Mouse (Mus musculus): ENCODE data around the gene Entpd1.

Gene Entpd1

GRCm38 (mm10) chr19:40728213-40728612, 116.0 kb downstream of the Entpd1 start:
- DNase-seq: no peak

GRCm38 (mm10) chr19:40728732-40729420, 116.7 kb downstream of the Entpd1 start:
- no peak for DNase-seq

- no peak for DNase-seq
Observed at GRCm38 (mm10) chr19:40733409-40733808, 121.2 kb downstream of the Entpd1 start.

- no peak for DNase-seq
Observed at GRCm38 (mm10) chr19:40733849-40734248, 121.7 kb downstream of the Entpd1 start.

- DNase-seq: peak; percentile 73 to 81
Observed at GRCm38 (mm10) chr19:40736680-40737512, 124.7 kb downstream of the Entpd1 start.

- DNase-seq: no peak
Observed at GRCm38 (mm10) chr19:40737613-40738012, 125.4 kb downstream of the Entpd1 start.

- DNase-seq: no peak
Observed at GRCm38 (mm10) chr19:40738683-40739324, 126.6 kb downstream of the Entpd1 start.

- DNase-seq: peak; percentile 21 to 60
Observed at GRCm38 (mm10) chr19:40746603-40747002, 134.4 kb downstream of the Entpd1 start.

GRCm38 (mm10) chr19:40748559-40748958, 136.4 kb downstream of the Entpd1 start, which contains the start of gene Cc2d2b:
TSS of gene Cc2d2b (plus strand) at chr19:40748753.
- no peak for DNase-seq

GRCm38 (mm10) chr19:40754311-40754710, 142.1 kb downstream of the Entpd1 start:
- peak in 1 of 2 experiments; percentile 49 for DNase-seq

- peak; percentile 20 to 41 for DNase-seq
Observed at GRCm38 (mm10) chr19:40760071-40760470, 147.9 kb downstream of the Entpd1 start.

- DNase-seq: peak in 1 of 2 experiments; percentile 17
Observed at GRCm38 (mm10) chr19:40762023-40762759, 150.0 kb downstream of the Entpd1 start.

GRCm38 (mm10) chr19:40767189-40767588, 155.0 kb downstream of the Entpd1 start:
- DNase-seq: no peak

- DNase-seq: no peak
Observed at GRCm38 (mm10) chr19:40769341-40769770, 157.2 kb downstream of the Entpd1 start.

- no peak for DNase-seq
Observed at GRCm38 (mm10) chr19:40788004-40788714, 176.0 kb downstream of the Entpd1 start.

- no peak for DNase-seq
Observed at GRCm38 (mm10) chr19:40788715-40789084, 176.5 kb downstream of the Entpd1 start.

Measured in cerebellum, postnatal 25 days (tissue).